Mouse (Mus musculus) lung, postnatal 0 days (tissue): ENCODE measurements around the gene Gm10135.

Source experiments
- CTCF ChIP-seq: IDR thresholded peaks from 2 replicates; pipeline ENCODE4 v1.5.1; 2016; ENCODE audit warnings: antibody characterized with exemption, mild to moderate bottlenecking
- EP300 ChIP-seq: IDR thresholded peaks from 2 replicates; pipeline ENCODE4 v1.6.1; 2016; ENCODE audit warnings: antibody characterized with exemption, mild to moderate bottlenecking, control low read depth

- TF ChIP-seq CTCF (no peak), EP300 (no peak)
These were observed 53.3 kb downstream of the Gm10135 start for GRCm38 (mm10) chr5:72921171-72921570.
